Mouse (Mus musculus): ENCODE measurements around the gene Atg4d. TPM values are rescaled to one million over a fixed set of nuclear protein-coding genes. Genes with fewer than 3 reads are reported as not detected.
"Not testable (repeated sequence)": the region's sequence is repeated elsewhere in the genome, so short reads cannot be mapped to it uniquely, and the experiment has no call there.

The Atg4d gene
- polyA plus RNA-seq, 1 experiment = 23.5 TPM

DNA sequence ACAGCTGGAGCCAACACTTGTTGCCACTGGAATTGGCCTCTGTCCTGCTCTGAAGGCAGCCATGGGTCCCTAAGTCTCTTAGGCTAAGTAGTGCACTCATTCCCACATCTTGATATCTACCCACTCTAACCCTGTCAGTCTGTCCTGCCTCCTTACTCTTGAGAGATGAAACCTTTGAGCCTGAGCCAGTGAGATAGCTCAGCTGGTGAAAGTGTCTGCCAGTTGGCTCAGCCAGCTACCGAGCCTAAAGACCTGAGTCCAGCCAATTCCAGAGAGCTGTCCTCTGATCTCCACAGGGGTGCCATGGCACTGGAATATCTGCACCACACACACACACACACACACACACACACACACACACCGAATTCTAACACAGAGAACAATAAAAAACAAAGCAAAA lies 14.6 kb upstream of the Atg4d start:
- no peak overlapping the region for H3K4me3 ChIP-seq (ENCODE audit: insufficient read depth, low read depth, low read length)
- H3K27ac ChIP-seq (replicated peaks; ENCODE audit: low read depth, low read length) = no peak overlapping the region
- peaks cover 5% of the 10 kb centered on the region; the same call in 1 of the 2 replicates for H3K4me1 ChIP-seq (ENCODE audit: control insufficient read depth, insufficient read depth, insufficient read length, low read length)

DNA sequence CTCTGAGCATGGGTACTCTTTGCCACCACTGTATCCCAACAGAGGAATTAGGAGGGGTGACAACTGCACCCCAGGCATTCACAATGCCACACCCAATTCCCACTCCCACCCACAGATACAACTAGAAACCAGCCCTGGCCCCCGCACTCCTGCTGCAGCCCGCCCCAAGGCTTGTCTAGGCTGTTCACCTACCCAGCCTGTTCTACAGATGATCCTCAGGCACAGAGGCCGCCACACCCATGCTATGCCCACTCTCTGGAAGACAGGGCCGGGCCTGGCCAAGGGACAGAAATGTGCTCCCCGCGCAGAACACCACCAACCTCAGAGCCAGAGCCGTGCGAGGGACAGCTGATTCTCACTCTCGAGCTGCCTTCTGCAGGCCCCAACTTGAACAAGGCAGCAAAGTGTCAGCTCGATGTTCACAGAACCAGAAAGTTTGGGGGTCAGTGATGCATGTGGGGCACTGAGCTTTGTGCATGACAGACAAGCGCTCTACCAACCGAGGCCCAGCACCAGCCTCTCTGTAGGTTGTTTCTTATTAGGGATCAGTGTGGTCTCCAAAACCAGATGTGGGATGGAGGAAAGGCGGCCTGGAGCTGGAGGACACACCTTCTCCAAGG lies 13.9 kb upstream of the Atg4d start:
- H3K4me3 ChIP-seq (ENCODE audit: insufficient read depth, low read depth, low read length) = no peak overlapping the region
- H3K27ac ChIP-seq (replicated peaks; ENCODE audit: low read depth, low read length) = no peak overlapping the region
- peaks cover 5% of the 10 kb centered on the region; the same call in 1 of the 2 replicates for H3K4me1 ChIP-seq (ENCODE audit: control insufficient read depth, insufficient read depth, insufficient read length, low read length)

DNA sequence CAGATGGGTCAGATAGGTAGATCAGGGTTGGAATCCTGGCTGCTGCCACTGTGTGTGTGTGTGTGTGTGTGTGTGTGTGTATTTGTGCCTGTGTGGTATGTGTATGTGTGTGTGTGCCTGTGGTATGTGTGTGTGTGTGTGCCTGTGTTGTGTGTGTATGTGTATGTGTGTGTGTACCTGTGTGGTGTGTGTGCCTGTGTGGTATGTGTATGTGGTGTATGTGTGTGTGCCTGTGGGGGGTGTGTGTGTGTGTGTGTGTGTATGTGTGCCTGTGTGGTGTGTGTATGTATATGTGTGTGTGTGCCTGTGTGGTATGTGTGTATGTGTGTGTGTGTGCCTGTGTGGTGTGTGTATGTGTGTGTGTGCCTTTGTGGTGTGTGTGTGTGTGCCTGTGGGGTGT lies 10.4 kb upstream of the Atg4d start:
- no peak overlapping the region for H3K27ac ChIP-seq (replicated peaks; ENCODE audit: low read depth, low read length)
- peaks cover 5% of the 10 kb centered on the region; the same call in 1 of the 2 replicates for H3K4me1 ChIP-seq (ENCODE audit: control insufficient read depth, insufficient read depth, insufficient read length, low read length)

DNA sequence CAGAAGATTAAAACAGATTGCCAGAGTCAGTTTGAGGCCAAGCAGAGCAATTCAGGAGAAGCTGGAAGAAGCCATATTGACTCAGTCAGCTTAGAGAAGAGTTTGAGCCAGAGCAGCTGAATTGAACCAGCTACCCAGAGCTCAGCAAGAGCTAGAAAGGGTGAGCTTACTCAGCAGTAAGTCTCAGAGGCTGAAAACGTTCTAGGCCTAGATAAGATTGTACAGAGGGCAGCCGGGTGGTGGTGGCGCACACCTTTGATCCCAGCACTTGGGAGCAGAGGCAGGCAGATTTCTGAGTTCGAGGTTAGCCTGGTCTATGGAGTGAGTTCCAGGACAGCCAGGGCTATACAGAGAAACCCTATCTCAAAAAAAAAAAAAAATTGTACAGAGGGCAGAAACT lies 8.7 kb upstream of the Atg4d start:
- not testable (repeated sequence) for H3K4me3 ChIP-seq (ENCODE audit: insufficient read depth, low read depth, low read length); H3K27ac ChIP-seq (replicated peaks; ENCODE audit: low read depth, low read length); H3K4me1 ChIP-seq (ENCODE audit: control insufficient read depth, insufficient read depth, insufficient read length, low read length)

More for the DNA sequence above, 10.4 kb upstream of the Atg4d start:
- H3K4me3 ChIP-seq (ENCODE audit: insufficient read depth, low read depth, low read length) = no peak overlapping the region

DNA sequence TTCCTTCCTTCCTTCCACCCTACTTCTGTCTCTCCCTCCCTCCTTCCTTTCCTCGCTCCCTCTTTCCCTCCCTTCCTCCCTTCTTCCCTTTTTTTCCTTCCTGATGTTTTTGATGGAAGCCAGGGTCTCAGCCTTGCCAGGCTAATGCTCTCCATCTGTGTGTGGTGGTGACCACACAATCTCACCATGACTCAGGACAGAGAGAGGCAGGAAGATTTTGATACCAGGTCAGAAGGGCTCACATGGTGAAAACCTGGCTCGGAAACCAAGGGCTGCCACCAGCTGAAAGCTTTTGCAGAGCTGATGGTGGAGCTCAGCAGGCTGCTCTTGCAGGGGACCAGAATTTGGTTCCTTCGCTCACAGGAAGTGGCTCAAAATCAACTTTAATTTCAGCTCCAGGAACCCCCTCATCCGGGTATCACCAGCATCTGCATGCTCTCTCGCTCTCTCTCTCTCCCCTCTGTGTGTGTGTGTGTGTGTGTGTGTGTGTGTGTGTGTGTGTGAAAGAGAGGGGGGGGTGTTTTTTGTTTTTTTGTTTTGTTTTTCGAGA lies 4.5 kb upstream of the Atg4d start:
- Histone ChIP-seq H3K4me3 (ENCODE audit: insufficient read depth, low read depth, low read length) (no peak overlapping the region), H3K27ac (replicated peaks; ENCODE audit: low read depth, low read length) (no peak overlapping the region), H3K4me1 (ENCODE audit: control insufficient read depth, insufficient read depth, insufficient read length, low read length) (no peaks in the 10 kb centered on the region; the same call in none of the 2 replicates)

DNA sequence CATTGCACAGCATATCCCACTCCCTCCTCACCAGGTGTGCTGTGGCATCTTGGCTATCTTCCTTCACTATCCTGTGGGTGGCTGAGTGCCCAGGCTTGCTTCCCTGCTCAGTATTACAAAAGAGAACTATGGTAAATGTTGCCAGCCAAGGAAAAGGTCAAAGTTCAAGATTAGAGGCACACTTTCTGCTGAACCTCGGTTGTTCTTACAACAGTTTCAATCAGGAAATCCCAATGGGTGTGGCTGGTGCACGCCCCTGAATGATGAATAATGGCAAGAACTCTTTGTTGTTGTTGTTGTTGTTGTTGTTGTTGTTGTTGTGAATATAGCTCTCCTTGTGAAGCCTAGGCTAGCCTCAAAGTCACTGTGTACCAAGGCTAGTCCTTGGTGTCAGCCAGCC lies 3.3 kb upstream of the Atg4d start:
- Histone ChIP-seq H3K4me3 (ENCODE audit: insufficient read depth, low read depth, low read length) (no peak overlapping the region), H3K27ac (replicated peaks; ENCODE audit: low read depth, low read length) (0 out of 2 replicates have a peak overlapping the region, but pooled peaks have one; percentile 20)

DNA sequence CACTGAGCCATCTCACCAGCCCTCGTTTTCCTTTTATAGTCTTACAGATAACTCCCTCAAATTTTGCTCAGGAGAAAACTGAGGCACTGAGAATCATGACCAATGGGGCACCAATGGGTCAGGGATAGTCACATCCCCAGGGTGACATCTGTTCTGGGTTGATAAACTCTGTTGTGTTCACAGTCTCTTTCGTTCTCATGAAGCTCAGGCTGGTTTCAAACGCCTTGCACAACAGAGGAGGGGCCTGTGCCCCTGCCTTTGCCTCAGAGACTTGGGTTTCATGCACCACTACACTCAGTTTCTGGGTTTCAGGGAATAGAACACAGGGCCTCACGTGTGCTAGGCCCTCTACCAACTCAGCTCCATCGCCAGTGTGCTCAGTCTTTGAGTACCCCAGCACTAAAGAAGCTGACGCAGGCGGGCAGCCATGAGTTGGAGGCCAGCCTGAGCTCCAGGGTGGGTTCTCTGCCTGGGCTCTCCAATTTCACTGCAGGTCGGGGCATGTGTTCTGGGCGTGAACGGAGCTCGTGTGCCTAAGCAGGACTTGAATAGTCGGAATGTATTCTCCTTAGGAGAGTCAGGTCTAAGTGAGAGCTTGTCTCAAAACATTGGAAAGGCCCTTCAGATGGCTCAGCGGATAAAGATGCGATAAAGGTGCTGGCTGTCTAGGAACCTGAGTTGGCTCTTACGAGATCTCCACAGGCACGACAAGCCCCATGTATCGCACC lies 657 bp upstream of the Atg4d start:
- Histone ChIP-seq H3K27ac (replicated peaks; ENCODE audit: low read depth, low read length) (0 out of 2 replicates have a peak overlapping the region, but pooled peaks have one; percentile 26), H3K4me3 (ENCODE audit: insufficient read depth, low read depth, low read length) (peak overlapping the region; percentile 49)

More for the DNA sequence above, 3.3 kb upstream of the Atg4d start:
- H3K4me1 ChIP-seq (ENCODE audit: control insufficient read depth, insufficient read depth, insufficient read length, low read length) = peaks cover 5% of the 10 kb centered on the region

DNA sequence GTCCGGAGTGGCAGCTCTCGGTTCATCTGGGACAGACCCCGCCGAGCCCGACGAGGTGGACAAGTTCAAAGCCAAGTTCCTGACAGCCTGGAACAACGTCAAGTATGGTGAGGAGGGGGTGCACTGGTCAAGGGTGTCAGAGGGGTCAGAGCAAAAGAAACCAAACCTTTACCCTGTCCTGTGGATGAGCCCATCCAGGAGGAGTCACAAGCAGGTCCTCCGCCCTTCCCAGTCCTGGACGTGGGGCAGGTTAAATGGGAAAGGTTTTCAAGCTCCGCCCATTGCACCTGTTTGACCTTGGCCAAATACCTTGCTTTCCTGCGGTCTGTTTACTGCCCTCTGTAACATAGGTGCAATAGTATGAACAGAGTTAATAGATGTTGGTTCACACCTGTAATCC lies 518 bp downstream of the Atg4d start:
- peak overlapping the region; percentile 79 for H3K4me3 ChIP-seq (ENCODE audit: insufficient read depth, low read depth, low read length)
- H3K4me1 ChIP-seq (ENCODE audit: control insufficient read depth, insufficient read depth, insufficient read length, low read length) = peaks cover 6% of the 10 kb centered on the region
- H3K27ac ChIP-seq (replicated peaks; ENCODE audit: low read depth, low read length) = peak overlapping the region; percentile 36

More for the DNA sequence above, 657 bp upstream of the Atg4d start:
- H3K4me1 ChIP-seq (ENCODE audit: control insufficient read depth, insufficient read depth, insufficient read length, low read length) = peaks cover 6% of the 10 kb centered on the region

DNA sequence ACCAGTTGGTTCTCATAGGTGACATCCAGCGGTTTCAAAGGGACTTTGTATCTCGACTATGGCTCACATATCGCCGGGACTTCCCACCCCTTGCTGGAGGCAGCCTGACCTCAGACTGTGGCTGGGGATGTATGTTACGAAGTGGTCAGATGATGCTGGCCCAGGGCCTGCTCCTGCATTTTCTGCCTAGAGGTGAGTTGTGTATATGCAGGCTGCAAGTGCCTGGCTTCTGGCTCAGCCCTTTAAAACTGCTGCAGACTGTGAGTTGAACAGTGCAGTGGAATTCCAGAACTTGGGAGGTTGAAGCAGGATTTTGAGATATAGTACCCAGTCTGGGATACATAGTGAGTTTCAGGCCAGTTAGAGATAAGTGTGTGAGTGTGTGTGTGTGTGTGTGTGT lies 1.8 kb downstream of the Atg4d start:
- no peak overlapping the region for H3K4me3 ChIP-seq (ENCODE audit: insufficient read depth, low read depth, low read length)
- H3K4me1 ChIP-seq (ENCODE audit: control insufficient read depth, insufficient read depth, insufficient read length, low read length) = peaks cover 6% of the 10 kb centered on the region
- no peak overlapping the region for H3K27ac ChIP-seq (replicated peaks; ENCODE audit: low read depth, low read length)

DNA sequence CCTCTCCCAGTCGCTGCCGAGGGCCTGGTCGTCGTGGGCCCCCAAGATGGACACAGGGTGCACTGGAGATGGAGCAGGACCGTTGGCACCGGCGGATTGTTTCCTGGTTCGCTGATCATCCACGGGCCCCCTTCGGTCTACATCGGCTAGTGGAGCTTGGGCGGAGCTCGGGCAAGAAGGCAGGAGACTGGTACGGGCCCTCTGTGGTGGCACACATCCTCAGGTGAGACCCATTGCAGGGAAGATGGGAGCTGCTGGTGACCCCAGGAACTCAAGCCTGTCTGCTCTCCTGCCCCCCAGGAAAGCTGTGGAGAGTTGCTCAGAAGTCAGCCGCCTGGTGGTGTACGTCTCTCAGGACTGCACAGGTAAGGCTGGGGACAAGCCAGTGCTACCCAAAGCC lies 3.2 kb downstream of the Atg4d start:
- Histone ChIP-seq H3K27ac (replicated peaks; ENCODE audit: low read depth, low read length) (no peak overlapping the region), H3K4me1 (ENCODE audit: control insufficient read depth, insufficient read depth, insufficient read length, low read length) (peaks cover 6% of the 10 kb centered on the region), H3K4me3 (ENCODE audit: insufficient read depth, low read depth, low read length) (no peak overlapping the region)

DNA sequence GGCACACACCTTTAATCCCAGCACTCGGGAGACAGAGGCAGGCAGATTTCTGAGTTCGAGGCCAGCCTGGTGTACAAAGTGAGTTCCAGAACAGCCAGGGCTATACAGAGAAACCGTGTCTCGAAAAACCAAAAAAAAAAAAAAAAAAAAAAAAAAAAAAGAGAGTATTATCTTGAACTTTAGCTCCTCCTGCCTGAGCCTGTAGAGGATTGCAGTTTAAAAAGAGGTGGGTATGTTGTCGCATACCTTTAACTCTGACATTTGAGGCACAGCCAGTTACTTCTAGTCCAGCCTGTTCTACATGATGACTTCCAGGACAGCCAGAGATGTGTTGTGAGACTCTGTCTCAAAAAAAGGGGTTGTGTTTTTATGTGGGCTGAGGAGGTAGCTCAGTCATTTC lies 4.5 kb downstream of the Atg4d start:
- not testable (repeated sequence) for H3K4me1 ChIP-seq (ENCODE audit: control insufficient read depth, insufficient read depth, insufficient read length, low read length); H3K4me3 ChIP-seq (ENCODE audit: insufficient read depth, low read depth, low read length); H3K27ac ChIP-seq (replicated peaks; ENCODE audit: low read depth, low read length)

DNA sequence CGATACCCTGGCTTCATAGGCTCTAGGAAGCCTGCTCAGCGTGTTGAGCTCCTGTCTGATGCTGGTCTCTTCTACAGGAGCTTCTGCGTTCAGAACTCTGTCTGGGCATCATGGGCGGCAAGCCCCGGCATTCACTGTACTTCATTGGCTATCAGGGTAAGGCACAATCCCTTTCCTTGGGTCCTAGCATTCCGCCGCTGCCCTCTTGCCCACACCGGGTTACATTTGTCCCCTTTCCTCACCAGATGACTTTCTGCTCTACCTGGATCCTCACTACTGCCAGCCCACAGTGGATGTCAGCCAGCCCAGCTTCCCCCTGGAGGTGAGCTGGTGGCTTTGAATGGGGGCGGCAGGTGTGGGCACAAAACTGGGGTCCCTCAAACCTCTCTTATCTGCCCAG lies 7.3 kb downstream of the Atg4d start:
- Histone ChIP-seq H3K4me3 (ENCODE audit: insufficient read depth, low read depth, low read length) (no peak overlapping the region), H3K27ac (replicated peaks; ENCODE audit: low read depth, low read length) (no peak overlapping the region), H3K4me1 (ENCODE audit: control insufficient read depth, insufficient read depth, insufficient read length, low read length) (peaks cover under 1% of the 10 kb centered on the region; the same call in 1 of the 2 replicates)

DNA sequence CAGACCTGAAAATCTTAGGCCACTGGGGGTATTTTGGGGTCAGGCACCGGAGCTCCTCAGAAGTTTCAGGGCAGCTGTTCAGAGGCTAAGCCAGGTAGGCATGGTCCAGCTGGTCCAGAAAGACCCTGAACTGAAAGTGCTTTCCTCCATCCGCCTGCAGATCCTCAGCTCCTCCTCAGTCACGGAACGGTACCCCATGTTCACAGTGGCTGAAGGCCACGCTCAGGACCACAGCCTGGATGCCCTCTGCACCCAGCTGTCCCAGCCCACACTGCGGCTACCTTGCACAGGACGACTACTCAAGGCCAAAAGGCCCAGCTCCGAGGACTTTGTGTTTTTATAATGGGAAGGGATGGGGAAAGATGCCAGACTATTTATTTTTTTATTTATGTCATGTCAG lies 8.0 kb downstream of the Atg4d start:
- H3K27ac ChIP-seq (replicated peaks; ENCODE audit: low read depth, low read length) = no peak overlapping the region
- H3K4me1 ChIP-seq (ENCODE audit: control insufficient read depth, insufficient read depth, insufficient read length, low read length) = peaks cover 3% of the 10 kb centered on the region; the same call in 1 of the 2 replicates
- H3K4me3 ChIP-seq (ENCODE audit: insufficient read depth, low read depth, low read length) = no peak overlapping the region

DNA sequence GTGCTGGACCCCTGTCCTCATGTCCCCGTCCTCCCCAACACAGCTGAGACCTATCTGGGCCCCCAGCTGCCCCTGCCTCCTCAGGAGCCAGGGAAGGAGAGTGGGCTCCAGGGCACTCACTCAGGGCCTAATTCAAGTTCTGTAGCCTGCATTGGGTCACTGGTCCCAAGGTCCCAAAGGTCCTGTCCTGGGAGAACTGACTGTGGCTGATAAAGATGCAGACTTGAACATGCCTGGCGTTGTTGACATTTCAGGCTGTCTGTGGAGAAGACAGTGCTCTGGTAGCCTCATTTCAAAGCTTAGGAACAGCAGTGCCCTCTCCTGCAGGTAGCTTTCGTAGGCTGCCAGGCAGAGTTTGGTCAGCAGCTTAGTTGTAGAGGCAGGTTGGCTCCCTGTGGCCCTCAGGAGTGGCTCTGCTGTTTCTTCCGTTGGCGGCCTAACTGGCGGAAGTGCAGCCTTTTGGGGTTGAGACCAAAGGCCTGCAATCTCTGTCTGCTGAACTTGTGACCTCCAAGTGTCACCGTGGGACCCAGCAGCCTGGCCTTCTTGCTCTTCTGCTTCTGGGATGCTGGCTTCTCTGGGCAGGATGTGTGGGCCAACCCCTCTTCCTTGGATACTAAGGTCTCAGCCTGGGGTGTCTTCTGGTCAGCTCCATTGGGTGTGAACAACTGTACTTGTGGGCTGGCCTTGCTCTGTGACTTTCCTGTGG lies 8.6 kb downstream of the Atg4d start:
- H3K27ac ChIP-seq (replicated peaks; ENCODE audit: low read depth, low read length) = no peak overlapping the region
- H3K4me1 ChIP-seq (ENCODE audit: control insufficient read depth, insufficient read depth, insufficient read length, low read length) = peaks cover 3% of the 10 kb centered on the region; the same call in 1 of the 2 replicates
- no peak overlapping the region for H3K4me3 ChIP-seq (ENCODE audit: insufficient read depth, low read depth, low read length)

DNA sequence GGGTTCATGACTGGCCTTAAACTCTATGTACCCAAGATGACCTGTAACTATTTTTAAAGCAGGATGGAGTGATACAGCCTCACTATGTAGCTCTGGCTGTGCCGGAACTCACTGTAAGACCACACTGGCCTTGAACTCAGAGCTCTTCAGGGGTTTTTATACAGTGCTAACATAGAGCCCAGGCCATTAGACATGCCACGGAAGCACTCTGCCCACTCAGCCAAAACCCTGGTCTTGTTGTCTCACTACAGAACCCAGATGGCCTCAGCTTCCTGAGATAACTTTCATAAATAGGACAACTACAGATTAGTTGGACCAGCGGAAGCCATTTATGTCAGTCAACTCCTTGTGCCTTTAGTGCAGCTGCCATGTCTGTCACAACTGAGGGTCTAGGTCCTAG lies 9.2 kb downstream of the Atg4d start:
- peaks cover 8% of the 10 kb centered on the region for H3K4me1 ChIP-seq (ENCODE audit: control insufficient read depth, insufficient read depth, insufficient read length, low read length)
- H3K27ac ChIP-seq (replicated peaks; ENCODE audit: low read depth, low read length) = no peak overlapping the region
- H3K4me3 ChIP-seq (ENCODE audit: insufficient read depth, low read depth, low read length) = no peak overlapping the region

Data from brown adipose tissue, adult 24 weeks (tissue).